Mouse (Mus musculus): ENCODE results near the gene Ptpn14. TPM values are rescaled to one million over a fixed set of nuclear protein-coding genes. Genes with fewer than 3 reads are reported as not detected.

The Ptpn14 gene
- polyA plus RNA-seq, 1 experiment from 2014 or later, result 6.7 TPM

DNA sequence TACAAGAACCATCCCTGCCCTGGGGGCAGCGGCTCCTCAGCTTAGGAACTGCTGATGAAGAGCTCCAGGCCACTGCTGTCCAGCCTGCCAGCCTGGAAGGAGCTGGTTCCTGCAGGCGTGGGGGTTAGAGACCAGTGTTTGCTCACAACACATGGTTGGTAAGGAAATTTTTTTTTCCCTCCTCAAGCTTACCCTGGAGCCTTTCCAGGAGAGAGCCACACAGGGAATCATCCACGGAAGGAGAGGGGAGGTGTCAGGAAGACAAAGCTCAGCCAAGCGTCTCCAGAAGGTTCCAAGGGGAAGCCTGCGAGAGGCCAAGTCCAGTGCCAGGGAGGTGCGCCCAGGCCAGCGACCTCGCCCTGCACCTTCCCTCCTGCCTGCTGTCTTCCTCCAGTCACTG, 151.9 kb downstream of the Ptpn14 start:
- Histone ChIP-seq H3K4me3 (no peak overlapping the region), H3K36me3 (replicated peaks) (peaks cover 31% of the 10 kb centered on the region), H3K4me1 (peaks cover 41% of the 10 kb centered on the region), H3K9me3 (no peaks in the 10 kb centered on the region), H3K27me3 (replicated peaks; ENCODE audit: low read depth, poor library complexity, severe bottlenecking) (no peaks in the 10 kb centered on the region), H3K27ac (replicated peaks) (peak overlapping the region; percentile 19; the same call in 1 of the 2 replicates)
- 76% methylated on average over 8 of the region's 8 CpGs for WGBS
- DNase-seq (ENCODE audit: low spot score), result no peak

DNA sequence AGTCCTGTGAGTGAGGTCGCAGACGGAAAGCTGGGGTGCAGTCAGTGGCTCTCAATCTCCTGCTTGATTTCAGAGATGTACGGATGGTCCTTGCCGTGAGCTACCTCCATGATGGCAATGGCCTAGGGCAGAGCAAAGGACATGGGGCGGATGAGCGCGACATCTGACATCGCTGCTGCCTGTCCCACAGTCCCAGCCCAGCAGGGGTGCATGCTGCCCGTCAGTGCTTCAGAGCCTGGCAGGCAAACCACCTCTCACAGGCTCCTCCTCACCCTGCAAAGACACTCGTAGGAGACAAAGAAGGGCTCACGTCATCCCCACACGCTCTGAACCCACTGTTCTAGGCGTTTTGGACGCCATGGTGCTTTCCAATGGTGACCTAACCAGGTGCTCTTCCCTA, 152.7 kb downstream of the Ptpn14 start:
- Histone ChIP-seq H3K27ac (replicated peaks) (no peak overlapping the region), H3K4me3 (no peak overlapping the region), H3K36me3 (replicated peaks) (peaks cover 38% of the 10 kb centered on the region), H3K4me1 (peaks cover 39% of the 10 kb centered on the region), H3K27me3 (replicated peaks; ENCODE audit: low read depth, poor library complexity, severe bottlenecking) (no peaks in the 10 kb centered on the region), H3K9me3 (no peaks in the 10 kb centered on the region)
- DNase-seq (ENCODE audit: low spot score), result no peak
- 77% methylated on average over 14 of the region's 14 CpGs for WGBS

DNA sequence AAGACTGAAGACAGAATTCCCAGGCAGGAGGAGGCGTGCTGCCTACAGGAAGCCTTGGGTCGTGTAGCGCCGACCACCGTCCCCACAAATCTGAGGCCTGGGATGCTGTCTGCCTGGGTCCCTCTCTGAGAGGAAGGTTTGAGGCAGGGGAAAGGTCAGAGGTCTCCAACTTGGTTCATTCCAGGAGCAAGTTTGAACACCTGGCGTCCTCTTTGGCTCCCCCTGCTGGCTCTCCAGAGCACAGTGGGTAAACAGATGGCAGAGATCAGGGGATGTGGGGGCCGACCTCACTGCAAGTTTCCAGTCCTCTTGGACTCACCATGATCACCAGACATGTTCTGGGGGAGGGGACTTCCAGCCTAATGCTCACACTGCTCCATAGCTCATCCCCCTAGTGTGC, 154.8 kb downstream of the Ptpn14 start:
- Histone ChIP-seq H3K27me3 (replicated peaks; ENCODE audit: low read depth, poor library complexity, severe bottlenecking) (no peaks in the 10 kb centered on the region), H3K36me3 (replicated peaks) (peaks cover 44% of the 10 kb centered on the region), H3K9me3 (no peaks in the 10 kb centered on the region), H3K4me3 (no peak overlapping the region), H3K27ac (replicated peaks) (0 out of 2 replicates have a peak overlapping the region, but pooled peaks have one; percentile 3), H3K4me1 (peaks cover 35% of the 10 kb centered on the region)
- DNase-seq (ENCODE audit: low spot score), result peak; percentile 72
- 42% methylated on average over 7 of the region's 7 CpGs for WGBS

DNA sequence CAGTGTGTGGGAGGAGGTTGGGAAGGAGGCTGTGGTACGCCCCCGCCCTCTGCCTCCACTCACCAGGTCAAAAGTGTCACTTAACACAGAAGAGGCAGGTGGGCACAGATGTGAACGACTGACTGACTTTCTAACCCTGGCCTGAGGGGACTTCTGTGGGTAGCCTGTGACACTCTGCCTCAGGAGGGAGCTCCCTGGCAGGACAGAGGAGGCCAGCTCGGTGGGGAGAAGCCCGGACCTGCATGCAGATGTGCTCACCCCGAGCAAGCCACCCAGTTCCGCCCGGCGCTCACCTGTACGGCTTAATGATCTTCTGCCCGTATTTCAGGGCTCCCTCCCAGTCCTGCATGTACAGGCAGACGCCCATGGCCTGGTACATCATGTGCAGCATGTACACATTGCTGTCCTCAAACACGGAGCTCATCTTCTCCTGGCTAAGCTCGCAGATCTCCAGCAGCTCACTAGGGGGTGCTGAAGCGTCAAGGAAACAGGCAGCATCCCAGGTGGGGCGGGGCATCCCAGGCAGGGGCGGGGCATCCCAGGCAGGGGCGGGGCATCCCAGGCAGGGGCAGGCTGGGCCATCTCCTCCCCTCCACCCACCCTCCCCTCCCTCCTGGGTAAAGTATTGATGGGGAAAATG, 155.6 kb downstream of the Ptpn14 start:
- Histone ChIP-seq H3K9me3 (no peaks in the 10 kb centered on the region), H3K4me3 (no peak overlapping the region), H3K27ac (replicated peaks) (peak overlapping the region; percentile 37), H3K36me3 (replicated peaks) (peaks cover 44% of the 10 kb centered on the region), H3K27me3 (replicated peaks; ENCODE audit: low read depth, poor library complexity, severe bottlenecking) (no peaks in the 10 kb centered on the region), H3K4me1 (peaks cover 36% of the 10 kb centered on the region)
- peak; percentile 74 for DNase-seq (ENCODE audit: low spot score)
- 33% methylated on average over 18 of the region's 18 CpGs for WGBS

DNA sequence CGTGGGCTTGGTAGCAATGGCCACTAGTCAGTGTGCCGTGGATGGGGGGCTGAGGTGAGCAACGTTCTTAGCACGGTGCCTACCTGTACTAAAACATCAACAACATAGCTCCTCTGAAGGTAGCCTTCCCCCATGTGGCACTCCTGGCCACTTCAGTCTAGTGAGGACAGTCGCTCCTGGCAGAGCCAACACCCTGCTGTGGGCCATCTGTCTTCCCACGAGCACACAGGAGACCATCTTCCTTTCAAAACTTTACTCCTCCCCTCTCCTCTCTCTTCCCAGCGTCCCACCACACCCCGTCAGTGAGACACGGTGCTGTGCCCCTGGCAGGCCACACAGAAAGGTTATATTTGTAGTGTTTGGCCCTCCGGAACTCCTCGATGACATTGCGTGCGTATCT, 156.9 kb downstream of the Ptpn14 start:
- 70% methylated on average over 13 of the region's 13 CpGs for WGBS
- H3K27me3 ChIP-seq (replicated peaks; ENCODE audit: low read depth, poor library complexity, severe bottlenecking), result no peaks in the 10 kb centered on the region

DNA sequence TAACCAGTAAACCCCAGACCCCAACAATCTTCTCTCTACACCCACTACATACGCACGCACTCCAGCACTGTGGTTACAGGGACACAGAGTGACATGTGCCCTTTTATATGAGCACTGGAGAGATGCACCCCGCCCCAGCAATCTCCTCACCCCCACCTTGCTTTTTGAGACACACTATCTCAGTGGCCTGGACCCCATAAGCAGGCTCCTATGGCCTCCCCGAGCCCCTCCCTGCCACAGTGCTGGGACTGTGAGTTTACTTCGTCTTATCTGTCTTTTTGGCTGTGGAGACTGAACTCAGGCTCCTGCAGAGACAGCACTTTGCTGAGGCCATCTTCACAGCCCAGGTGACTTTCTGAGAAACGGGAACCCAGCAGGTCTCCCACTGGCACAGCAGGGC, 157.9 kb downstream of the Ptpn14 start:
- H3K36me3 ChIP-seq (replicated peaks), result peaks cover 36% of the 10 kb centered on the region
- H3K9me3 ChIP-seq, result no peaks in the 10 kb centered on the region
- 86% methylated on average over 6 of the region's 6 CpGs for WGBS
- no peak overlapping the region for H3K27ac ChIP-seq (replicated peaks)
- no peak for DNase-seq (ENCODE audit: low spot score)
- H3K4me1 ChIP-seq, result peaks cover 45% of the 10 kb centered on the region
- H3K27me3 ChIP-seq (replicated peaks; ENCODE audit: low read depth, poor library complexity, severe bottlenecking), result no peaks in the 10 kb centered on the region
- H3K4me3 ChIP-seq, result no peak overlapping the region

More for the DNA sequence above, 156.9 kb downstream of the Ptpn14 start:
- H3K36me3 ChIP-seq (replicated peaks), result peaks cover 44% of the 10 kb centered on the region
- no peak for DNase-seq (ENCODE audit: low spot score)
- peak overlapping the region; percentile 57 for H3K27ac ChIP-seq (replicated peaks)
- H3K9me3 ChIP-seq, result no peaks in the 10 kb centered on the region
- peaks cover 48% of the 10 kb centered on the region for H3K4me1 ChIP-seq
- no peak overlapping the region for H3K4me3 ChIP-seq

DNA sequence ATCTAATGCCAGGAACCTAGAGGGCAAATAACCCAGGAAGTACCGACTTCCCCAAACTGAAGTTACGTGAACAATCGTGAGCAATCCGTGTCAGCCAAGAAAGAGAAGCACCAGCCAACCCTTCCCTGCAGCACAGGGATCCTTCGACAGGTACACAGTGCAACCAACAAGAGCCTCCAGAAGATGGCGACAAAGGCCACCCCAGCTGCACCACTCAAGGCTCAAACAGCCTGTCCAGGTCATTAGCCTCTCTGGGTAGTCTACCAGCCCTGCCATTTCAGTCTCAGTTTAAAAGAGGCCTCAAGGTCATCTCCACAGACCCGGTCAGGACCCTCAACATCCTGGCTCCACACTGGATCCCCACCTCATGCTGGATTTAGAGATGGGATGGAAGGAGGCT, 159.4 kb downstream of the Ptpn14 start:
- Histone ChIP-seq H3K27me3 (replicated peaks; ENCODE audit: low read depth, poor library complexity, severe bottlenecking) (no peaks in the 10 kb centered on the region), H3K36me3 (replicated peaks) (peaks cover 40% of the 10 kb centered on the region), H3K27ac (replicated peaks) (no peak overlapping the region), H3K9me3 (no peaks in the 10 kb centered on the region), H3K4me1 (peaks cover 44% of the 10 kb centered on the region), H3K4me3 (no peak overlapping the region)
- peak; percentile 79 for DNase-seq (ENCODE audit: low spot score)
- 26% methylated on average over 7 of the region's 7 CpGs for WGBS

DNA sequence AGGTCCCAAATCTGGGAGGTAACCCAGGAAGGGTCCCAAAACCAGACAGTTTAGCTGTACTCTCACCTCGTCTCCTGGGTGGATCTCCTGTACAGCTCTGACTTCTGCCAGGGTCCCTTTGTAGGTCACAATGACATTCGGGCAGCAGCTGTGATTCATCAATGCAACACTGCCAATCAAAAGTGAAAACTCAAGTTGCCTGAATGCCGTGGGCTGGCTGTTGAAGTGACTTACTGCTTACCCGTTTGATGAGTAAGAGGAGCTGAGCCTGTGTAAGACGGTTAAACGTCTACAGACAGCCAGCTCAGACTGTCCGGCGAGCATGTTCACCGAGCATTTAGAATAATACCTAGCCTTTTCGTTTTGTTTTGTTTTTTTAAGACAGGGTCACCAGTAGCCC, 160.7 kb downstream of the Ptpn14 start:
- no peak for DNase-seq (ENCODE audit: low spot score)
- no peaks in the 10 kb centered on the region for H3K9me3 ChIP-seq
- H3K4me1 ChIP-seq, result peaks cover 32% of the 10 kb centered on the region
- peak overlapping the region; percentile 57; the same call in 1 of the 2 replicates for H3K27ac ChIP-seq (replicated peaks)
- no peaks in the 10 kb centered on the region for H3K27me3 ChIP-seq (replicated peaks; ENCODE audit: low read depth, poor library complexity, severe bottlenecking)
- peaks cover 47% of the 10 kb centered on the region for H3K36me3 ChIP-seq (replicated peaks)
- 68% methylated on average over 10 of the region's 10 CpGs for WGBS
- H3K4me3 ChIP-seq, result no peak overlapping the region

DNA sequence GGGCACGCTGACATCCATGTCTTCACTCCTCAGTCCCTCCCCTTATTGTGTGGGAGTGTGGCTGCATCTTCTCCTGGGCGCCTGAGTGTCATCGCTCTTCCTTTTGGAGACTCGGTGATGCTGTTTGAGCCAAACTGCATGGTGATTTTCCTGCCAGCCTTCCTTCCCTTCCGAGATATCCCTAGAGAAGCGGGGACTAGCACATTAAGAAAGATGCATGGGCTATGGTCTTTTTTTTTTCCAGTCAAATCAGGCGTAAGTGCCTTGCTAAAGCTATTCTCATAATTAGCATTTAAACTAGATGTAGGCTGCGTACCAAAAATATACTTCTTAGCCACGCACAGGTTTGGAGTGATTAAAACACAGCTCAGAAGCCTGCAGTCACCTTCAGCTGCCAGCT, 166.1 kb downstream of the Ptpn14 start:
- H3K4me3 ChIP-seq, result no peak overlapping the region
- no peaks in the 10 kb centered on the region for H3K27me3 ChIP-seq (replicated peaks; ENCODE audit: low read depth, poor library complexity, severe bottlenecking)
- 87% methylated on average over 9 of the region's 9 CpGs for WGBS
- no peak overlapping the region for H3K27ac ChIP-seq (replicated peaks)
- H3K4me1 ChIP-seq, result peaks cover 15% of the 10 kb centered on the region
- no peak for DNase-seq (ENCODE audit: low spot score)
- H3K36me3 ChIP-seq (replicated peaks), result peaks cover 66% of the 10 kb centered on the region
- no peaks in the 10 kb centered on the region for H3K9me3 ChIP-seq

DNA sequence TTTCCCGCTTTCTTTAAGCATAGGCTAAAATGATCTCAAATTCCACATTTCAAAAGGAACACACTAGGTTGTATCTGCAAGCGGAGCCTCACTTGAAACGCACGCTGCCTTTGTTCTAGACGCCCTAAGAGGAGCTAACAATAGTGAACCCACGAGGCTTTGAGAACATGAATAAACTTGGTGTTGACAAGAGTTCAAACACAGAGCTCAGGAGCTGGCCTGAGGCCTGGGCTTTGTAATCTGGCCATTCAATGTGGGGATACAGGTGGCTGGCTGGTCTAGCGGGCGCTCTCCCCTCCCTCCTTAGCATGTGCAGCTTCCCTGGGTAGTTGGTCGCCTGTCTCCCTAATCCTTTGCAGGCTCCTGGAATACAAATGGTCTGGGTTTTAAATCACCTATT, 169.8 kb downstream of the Ptpn14 start:
- Histone ChIP-seq H3K4me3 (no peak overlapping the region), H3K4me1 (peaks cover 13% of the 10 kb centered on the region), H3K36me3 (replicated peaks) (peaks cover 80% of the 10 kb centered on the region), H3K27ac (replicated peaks) (no peak overlapping the region), H3K9me3 (no peaks in the 10 kb centered on the region), H3K27me3 (replicated peaks; ENCODE audit: low read depth, poor library complexity, severe bottlenecking) (no peaks in the 10 kb centered on the region)
- no peak for DNase-seq (ENCODE audit: low spot score)
- 73% methylated on average over 9 of the region's 9 CpGs for WGBS

DNA sequence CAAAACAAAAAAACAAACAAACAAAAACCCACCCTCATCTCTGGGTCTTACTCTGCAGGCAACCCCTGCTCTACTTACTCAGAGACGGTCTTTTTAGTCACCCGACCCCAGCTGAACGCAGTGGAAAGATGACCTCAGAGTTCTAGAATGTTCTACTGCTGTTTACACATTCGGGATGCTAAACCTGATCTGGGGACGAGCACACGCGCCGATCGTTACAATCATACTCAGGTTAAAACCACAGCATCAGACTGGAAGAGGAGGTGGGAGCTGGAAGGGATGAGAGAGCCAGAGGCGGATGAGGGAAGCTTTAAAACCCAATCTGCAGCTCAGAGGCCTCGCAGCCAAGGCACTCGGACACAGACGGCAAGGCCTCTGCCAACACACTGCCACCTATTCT, 170.6 kb downstream of the Ptpn14 start:
- Histone ChIP-seq H3K27me3 (replicated peaks; ENCODE audit: low read depth, poor library complexity, severe bottlenecking) (no peaks in the 10 kb centered on the region), H3K4me3 (no peak overlapping the region), H3K27ac (replicated peaks) (no peak overlapping the region), H3K9me3 (no peaks in the 10 kb centered on the region), H3K4me1 (peaks cover 13% of the 10 kb centered on the region), H3K36me3 (replicated peaks) (peaks cover 77% of the 10 kb centered on the region)
- 89% methylated on average over 13 of the region's 13 CpGs for WGBS
- DNase-seq (ENCODE audit: low spot score), result no peak

DNA sequence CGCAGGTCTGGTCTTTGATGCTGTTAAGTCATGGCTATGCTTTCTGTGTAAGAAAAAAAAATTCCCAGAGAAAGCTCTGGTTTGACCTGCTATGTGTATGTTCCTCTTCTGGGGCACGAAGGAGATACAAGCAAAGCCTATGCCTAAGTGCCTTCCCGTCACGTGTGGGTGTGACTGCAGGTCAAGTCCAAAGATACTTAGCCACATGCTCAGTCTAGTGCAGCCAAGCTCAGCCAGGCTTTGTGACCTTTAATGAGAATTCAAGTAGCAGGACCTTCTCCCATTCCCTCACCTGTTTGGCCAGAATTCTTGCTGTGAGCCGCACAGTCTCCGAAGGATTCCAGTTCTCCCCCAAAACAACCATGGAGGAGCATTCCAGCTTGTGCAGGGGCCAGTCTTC, 171.5 kb downstream of the Ptpn14 start:
- Histone ChIP-seq H3K27ac (replicated peaks) (no peak overlapping the region), H3K9me3 (no peaks in the 10 kb centered on the region), H3K36me3 (replicated peaks) (peaks cover 69% of the 10 kb centered on the region), H3K4me1 (peaks cover 13% of the 10 kb centered on the region), H3K4me3 (no peak overlapping the region), H3K27me3 (replicated peaks; ENCODE audit: low read depth, poor library complexity, severe bottlenecking) (no peaks in the 10 kb centered on the region)
- 95% methylated on average over 6 of the region's 6 CpGs for WGBS
- DNase-seq (ENCODE audit: low spot score), result no peak

DNA sequence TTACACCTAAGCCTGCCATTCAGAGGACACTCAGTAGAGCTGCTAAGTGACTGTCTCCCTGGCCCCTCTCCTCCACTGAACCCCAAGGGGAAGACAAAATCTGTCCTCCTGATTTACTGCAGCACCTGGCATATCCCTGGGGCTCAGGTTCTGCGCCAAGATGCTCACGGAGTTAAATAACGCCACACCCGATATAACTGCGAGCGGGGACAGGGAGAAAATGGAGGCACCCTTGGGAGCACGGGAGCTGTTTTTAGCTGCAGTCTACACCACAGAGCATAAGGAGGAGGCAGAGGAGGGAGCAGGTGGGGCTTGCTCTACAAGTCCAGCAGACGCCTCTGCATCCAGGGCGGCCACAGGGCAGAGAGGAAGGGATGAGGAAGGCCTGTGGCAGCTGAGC, 174.3 kb downstream of the Ptpn14 start:
- WGBS, result 93% methylated on average over 9 of the region's 9 CpGs
- H3K9me3 ChIP-seq, result no peaks in the 10 kb centered on the region
- DNase-seq (ENCODE audit: low spot score), result no peak
- H3K27me3 ChIP-seq (replicated peaks; ENCODE audit: low read depth, poor library complexity, severe bottlenecking), result no peaks in the 10 kb centered on the region
- H3K27ac ChIP-seq (replicated peaks), result no peak overlapping the region
- H3K4me3 ChIP-seq, result no peak overlapping the region
- peaks cover 19% of the 10 kb centered on the region for H3K4me1 ChIP-seq
- peaks cover 53% of the 10 kb centered on the region for H3K36me3 ChIP-seq (replicated peaks)
